Mouse (Mus musculus) urinary bladder, postnatal 25 days (tissue): ENCODE measurements at regions not wholly inside any gene's neighbourhood (a gene's known extent, or its start where the extent isn't known, plus 50 kb on each side); places are given as distances from the start of the nearest gene placed in this dataset.

Source experiments
- DNase-seq: peaks from one replicate; pipeline ENCODE4 v3.0.0; 2022; ENCODE audit warnings: low spot score

GRCm38 (mm10) chr9:101401416-101401815 is 149.8 kb upstream of the Ppp2r3a start:
- no peak for DNase-seq

GRCm38 (mm10) chr9:101398858-101399257 is 147.3 kb upstream of the Ppp2r3a start:
- DNase-seq: no peak

GRCm38 (mm10) chr9:101369380-101369779 is 117.8 kb upstream of the Ppp2r3a start:
- DNase-seq: no peak

GRCm38 (mm10) chr9:101356607-101357006 is 105.0 kb upstream of the Ppp2r3a start:
- no peak for DNase-seq

- no peak for DNase-seq
These were observed 97.2 kb upstream of the Ppp2r3a start for GRCm38 (mm10) chr9:101348771-101349170.

GRCm38 (mm10) chr9:101342887-101343286 is 91.3 kb upstream of the Ppp2r3a start:
- DNase-seq: peak; percentile 43

GRCm38 (mm10) chr9:101340796-101341465 is 89.3 kb upstream of the Ppp2r3a start:
- no peak for DNase-seq

GRCm38 (mm10) chr9:101329032-101329824 is 77.6 kb upstream of the Ppp2r3a start:
- no peak for DNase-seq

GRCm38 (mm10) chr9:101326961-101327360 is 75.4 kb upstream of the Ppp2r3a start:
- no peak for DNase-seq

GRCm38 (mm10) chr9:101314036-101314435 is 62.4 kb upstream of the Ppp2r3a start:
- peak; percentile 61 for DNase-seq

GRCm38 (mm10) chr9:101306408-101306935 is 54.9 kb upstream of the Ppp2r3a start:
- no peak for DNase-seq

GRCm38 (mm10) chr9:101305730-101306129 is 54.1 kb upstream of the Ppp2r3a start:
- no peak for DNase-seq
